Mouse (Mus musculus): ENCODE results near the gene Ccdc185. TPM values are rescaled to one million over a fixed set of nuclear protein-coding genes. Genes with fewer than 3 reads are reported as not detected.

The Ccdc185 gene
- polyA plus RNA-seq, 1 experiment: not detected

DNA sequence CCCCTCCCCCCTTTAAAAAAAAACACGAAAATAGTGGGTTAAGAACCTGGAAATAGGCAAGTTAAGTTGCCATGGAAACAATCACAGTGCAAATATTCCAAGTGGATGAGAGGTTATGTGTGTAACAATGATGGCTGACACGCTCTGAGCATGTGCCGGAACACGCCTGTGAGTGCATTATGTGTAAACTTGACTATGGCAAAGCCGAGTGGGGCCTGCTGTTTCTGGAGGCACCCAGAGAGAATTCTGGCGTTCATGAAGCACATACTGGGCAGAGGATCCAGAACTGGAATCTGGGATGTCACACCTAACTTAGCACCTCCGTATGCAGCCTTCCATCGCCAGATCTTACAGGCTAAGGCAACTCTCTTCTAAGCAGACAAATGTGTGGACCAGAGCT lies 4.7 kb upstream of the Ccdc185 start:
- Histone ChIP-seq H3K4me1 (ENCODE audit: control insufficient read depth, insufficient read depth, low read length) (no peaks in the 10 kb centered on the region), H3K4me3 (replicated peaks; ENCODE audit: extremely low read depth, low read depth, low read length) (no peak overlapping the region)
- no peak for TF ChIP-seq CTCF (IDR thresholded peaks at IDR 0.05; ENCODE audit: insufficient read depth, low read length)
- no peak for TF ChIP-seq POLR2A (IDR thresholded peaks at IDR 0.05; ENCODE audit: borderline replicate concordance, extremely low read depth, low read depth, low read length)
- 71% methylated on average over 8 of the region's 8 CpGs for WGBS
- DNase-seq: no peak

DNA sequence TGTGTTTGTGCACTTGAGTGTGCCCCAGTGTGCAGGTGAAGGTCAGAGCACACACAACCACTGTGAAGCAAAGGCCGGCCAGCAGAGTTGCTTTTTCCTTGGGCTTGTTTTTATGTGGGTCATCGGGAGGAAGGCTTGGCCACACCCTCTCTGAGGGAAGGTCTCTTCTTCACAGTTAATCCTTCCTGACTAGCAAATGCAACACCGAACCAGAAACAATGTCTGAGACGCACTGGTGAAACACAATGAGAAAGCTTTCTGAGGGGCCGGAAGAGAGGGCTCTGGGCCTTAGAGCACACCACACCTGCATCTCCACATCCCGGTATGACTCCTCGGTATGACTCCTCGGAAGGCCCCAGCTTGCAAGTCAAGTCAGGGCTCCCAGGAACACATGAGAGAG lies 2.3 kb upstream of the Ccdc185 start:
- no peak overlapping the region for H3K4me3 ChIP-seq (replicated peaks; ENCODE audit: extremely low read depth, low read depth, low read length)
- DNase-seq: no peak
- 81% methylated on average over 8 of the region's 8 CpGs for WGBS
- TF ChIP-seq POLR2A (IDR thresholded peaks at IDR 0.05; ENCODE audit: borderline replicate concordance, extremely low read depth, low read depth, low read length) (no peak), CTCF (IDR thresholded peaks at IDR 0.05; ENCODE audit: insufficient read depth, low read length) (no peak)
- H3K4me1 ChIP-seq (ENCODE audit: control insufficient read depth, insufficient read depth, low read length): no peaks in the 10 kb centered on the region

DNA sequence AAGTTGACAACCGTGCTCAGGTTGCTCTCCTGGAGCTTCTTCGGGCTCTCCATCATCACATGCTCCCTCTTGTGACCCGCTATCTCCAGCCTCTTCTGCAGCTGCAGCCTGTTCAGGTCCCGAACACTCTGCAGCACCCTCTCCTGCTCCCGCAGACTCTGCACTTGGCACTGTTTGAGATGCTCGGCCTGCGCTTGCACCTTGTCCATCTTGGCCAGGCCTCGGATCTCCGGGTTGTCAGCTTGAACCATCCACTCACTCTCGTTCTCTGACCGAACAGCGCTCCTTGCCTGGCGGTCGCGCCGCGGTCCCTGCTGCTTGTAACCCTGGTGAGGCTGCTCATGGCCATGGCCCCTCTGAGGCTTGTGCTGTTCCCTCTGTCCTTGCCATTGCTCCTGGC lies 1.1 kb downstream of the Ccdc185 start:
- Histone ChIP-seq H3K4me3 (replicated peaks; ENCODE audit: extremely low read depth, low read depth, low read length) (no peak overlapping the region), H3K4me1 (ENCODE audit: control insufficient read depth, insufficient read depth, low read length) (no peaks in the 10 kb centered on the region)
- WGBS: 77% methylated on average over 17 of the region's 17 CpGs
- no peak for DNase-seq
- TF ChIP-seq CTCF (IDR thresholded peaks at IDR 0.05; ENCODE audit: insufficient read depth, low read length): no peak
- no peak for TF ChIP-seq POLR2A (IDR thresholded peaks at IDR 0.05; ENCODE audit: borderline replicate concordance, extremely low read depth, low read depth, low read length)

DNA sequence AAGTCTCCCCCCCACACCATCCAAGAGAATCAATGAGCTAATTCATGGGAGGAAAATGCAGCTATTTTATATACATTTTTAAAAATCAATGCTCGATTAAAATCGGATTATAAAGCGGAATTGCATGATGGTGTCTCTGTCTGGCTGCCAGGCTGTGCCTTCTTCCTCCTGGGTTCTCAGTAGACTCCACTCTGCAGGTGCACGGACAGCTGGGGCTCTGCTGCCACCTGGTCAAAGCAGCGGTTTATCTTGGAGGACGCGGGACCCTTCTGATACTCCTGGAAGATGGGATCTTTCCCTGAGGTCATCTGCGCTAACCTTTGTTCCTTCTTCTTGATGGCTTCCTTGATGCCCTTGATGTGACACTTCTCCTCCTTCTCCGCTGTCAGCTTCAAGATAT lies 1.9 kb downstream of the Ccdc185 start:
- DNase-seq: no peak
- Histone ChIP-seq H3K4me3 (replicated peaks; ENCODE audit: extremely low read depth, low read depth, low read length) (no peak overlapping the region), H3K4me1 (ENCODE audit: control insufficient read depth, insufficient read depth, low read length) (no peaks in the 10 kb centered on the region)
- TF ChIP-seq POLR2A (IDR thresholded peaks at IDR 0.05; ENCODE audit: borderline replicate concordance, extremely low read depth, low read depth, low read length) (no peak), CTCF (IDR thresholded peaks at IDR 0.05; ENCODE audit: insufficient read depth, low read length) (no peak)
- 92% methylated on average over 9 of the region's 9 CpGs for WGBS

- DNase-seq: no peak
- Histone ChIP-seq H3K4me3 (replicated peaks; ENCODE audit: extremely low read depth, low read depth, low read length) (no peak overlapping the region), H3K4me1 (ENCODE audit: control insufficient read depth, insufficient read depth, low read length) (no peaks in the 10 kb centered on the region)
- TF ChIP-seq POLR2A (IDR thresholded peaks at IDR 0.05; ENCODE audit: borderline replicate concordance, extremely low read depth, low read depth, low read length): no peak
- no peak for TF ChIP-seq CTCF (IDR thresholded peaks at IDR 0.05; ENCODE audit: insufficient read depth, low read length)
- WGBS: 49% methylated on average over 4 of the region's 4 CpGs
Measured at GRCm38 (mm10) chr1:182735891-182736290, 13.1 kb downstream of the Ccdc185 start.

GRCm38 (mm10) chr1:182732695-182733094 lies 16.3 kb downstream of the Ccdc185 start:
- no peaks in the 10 kb centered on the region for H3K4me1 ChIP-seq (ENCODE audit: control insufficient read depth, insufficient read depth, low read length)
- TF ChIP-seq CTCF (IDR thresholded peaks at IDR 0.05; ENCODE audit: insufficient read depth, low read length): no peak
- TF ChIP-seq POLR2A (IDR thresholded peaks at IDR 0.05; ENCODE audit: borderline replicate concordance, extremely low read depth, low read depth, low read length): no peak
- WGBS: 13% methylated on average over 7 of the region's 7 CpGs
- DNase-seq: no peak
- no peak overlapping the region for H3K4me3 ChIP-seq (replicated peaks; ENCODE audit: extremely low read depth, low read depth, low read length)

GRCm38 (mm10) chr1:182729002-182729401 lies 20.0 kb downstream of the Ccdc185 start:
- WGBS: 86% methylated on average over 9 of the region's 9 CpGs
- DNase-seq: no peak
- H3K4me1 ChIP-seq (ENCODE audit: control insufficient read depth, insufficient read depth, low read length): no peaks in the 10 kb centered on the region
- H3K4me3 ChIP-seq (replicated peaks; ENCODE audit: extremely low read depth, low read depth, low read length): no peak overlapping the region
- no peak for TF ChIP-seq POLR2A (IDR thresholded peaks at IDR 0.05; ENCODE audit: borderline replicate concordance, extremely low read depth, low read depth, low read length)
- TF ChIP-seq CTCF (IDR thresholded peaks at IDR 0.05; ENCODE audit: insufficient read depth, low read length): no peak

DNA sequence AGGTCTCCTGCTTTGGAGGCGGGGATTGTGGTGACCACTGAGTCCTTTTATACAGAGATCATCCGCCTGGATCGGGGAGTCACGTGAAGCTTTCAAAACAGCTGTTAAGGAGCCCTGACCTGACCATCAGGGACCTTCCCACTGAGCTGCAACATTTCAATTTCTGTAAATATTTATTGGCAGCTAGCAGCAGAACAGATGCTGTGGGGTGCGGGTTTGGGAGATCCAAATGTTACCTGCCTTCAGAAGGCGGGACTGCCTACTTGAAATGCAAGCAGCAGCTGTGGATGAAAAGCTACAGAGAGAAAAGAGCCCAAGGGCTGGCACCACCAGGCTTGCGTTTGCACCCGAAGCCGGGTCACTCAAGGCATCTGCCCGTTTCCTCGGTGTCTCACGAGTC lies 21.4 kb downstream of the Ccdc185 start:
- Histone ChIP-seq H3K4me3 (replicated peaks; ENCODE audit: extremely low read depth, low read depth, low read length) (no peak overlapping the region), H3K4me1 (ENCODE audit: control insufficient read depth, insufficient read depth, low read length) (no peaks in the 10 kb centered on the region)
- DNase-seq: no peak
- TF ChIP-seq POLR2A (IDR thresholded peaks at IDR 0.05; ENCODE audit: borderline replicate concordance, extremely low read depth, low read depth, low read length) (no peak), CTCF (IDR thresholded peaks at IDR 0.05; ENCODE audit: insufficient read depth, low read length) (no peak)
- 64% methylated on average over 12 of the region's 12 CpGs for WGBS

DNA sequence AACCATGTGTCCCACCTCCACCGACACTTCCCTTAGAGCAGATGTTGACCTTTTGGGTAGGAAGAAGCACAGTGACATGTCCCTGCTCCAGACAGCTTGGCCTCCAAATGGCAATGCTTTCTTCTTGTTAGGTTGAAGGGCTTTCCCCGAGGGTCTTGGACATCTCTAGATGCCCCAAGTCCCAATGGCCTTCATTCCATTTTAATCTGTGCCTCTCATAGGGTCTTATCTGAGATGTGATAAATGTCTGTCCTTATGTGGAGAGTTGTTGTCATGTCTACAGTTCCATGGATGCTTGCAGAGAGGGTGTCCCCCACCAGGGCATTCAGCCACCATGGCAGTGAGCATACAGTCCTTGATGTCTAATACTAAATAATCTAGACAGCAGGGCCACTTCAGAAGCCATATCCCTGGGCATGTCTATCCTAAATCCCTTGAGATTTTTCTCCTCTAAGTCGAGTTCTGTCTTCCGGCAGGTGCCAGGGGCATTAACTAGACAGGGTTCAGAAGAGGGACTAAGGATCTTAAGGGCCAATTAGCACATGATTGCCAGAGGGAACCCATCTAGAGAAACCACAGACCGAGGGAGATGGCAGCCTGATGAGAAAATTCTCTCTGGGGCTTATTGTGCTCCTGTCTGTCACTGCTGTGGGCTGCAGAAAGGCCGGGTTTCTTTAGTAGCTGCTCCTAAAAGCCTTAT lies 34.6 kb downstream of the Ccdc185 start:
- no peak for DNase-seq
- Histone ChIP-seq H3K4me3 (replicated peaks; ENCODE audit: extremely low read depth, low read depth, low read length) (no peak overlapping the region), H3K4me1 (ENCODE audit: control insufficient read depth, insufficient read depth, low read length) (no peaks in the 10 kb centered on the region)
- WGBS: 81% methylated on average over 6 of the region's 6 CpGs
- TF ChIP-seq CTCF (IDR thresholded peaks at IDR 0.05; ENCODE audit: insufficient read depth, low read length) (no peak), POLR2A (IDR thresholded peaks at IDR 0.05; ENCODE audit: borderline replicate concordance, extremely low read depth, low read depth, low read length) (no peak)

- no peak for TF ChIP-seq CTCF (IDR thresholded peaks at IDR 0.05; ENCODE audit: insufficient read depth, low read length)
- TF ChIP-seq POLR2A (IDR thresholded peaks at IDR 0.05; ENCODE audit: borderline replicate concordance, extremely low read depth, low read depth, low read length): no peak
- no peak for DNase-seq
- H3K4me1 ChIP-seq (ENCODE audit: control insufficient read depth, insufficient read depth, low read length): no peaks in the 10 kb centered on the region
- H3K4me3 ChIP-seq (replicated peaks; ENCODE audit: extremely low read depth, low read depth, low read length): no peak overlapping the region
- WGBS: 32% methylated on average over 7 of the region's 7 CpGs
Measured at GRCm38 (mm10) chr1:182711360-182711933, 37.5 kb downstream of the Ccdc185 start.
